Mouse (Mus musculus) heart, postnatal 14 days (tissue): Measurements from ENCODE around the gene Riok1. TPM values are rescaled to one million over a fixed set of nuclear protein-coding genes. Genes with fewer than 3 reads are reported as not detected.

Experiments
- microRNA-seq, 2 experiments: library from miRNA; unstranded; fragments of <30 nt; microRNA quantifications; one replicate each; pipeline ENCODE4 v1.2.0; 2021 to 2022
- total RNA-seq, 2 experiments: library from RNA; stranded (reverse); gene quantifications; 2 replicates each; pipeline ENCODE4 v1.2.3; 2021

The Riok1 gene
- total RNA-seq, 2 experiments from 2014 or later, result 11.7 to 14.2 TPM

Small RNA genes lying within 50 kb of the gene (microRNA-seq; reads per million reads assigned to microRNA genes)
- gene Gm27387, result 0 reads per million in 2 experiments

Other genes starting within 250 kb of the Riok1 start
- 10 to 100 TPM; 46.5 to 52.1 TPM for gene Ssr1, start 42.8 kb upstream of the Riok1 start, total RNA-seq
- gene Cage1, start 74 bp downstream of the Riok1 start, total RNA-seq, result 1 to 10 TPM; 1.3 to 1.4 TPM
- gene Dsp, start 114.3 kb downstream of the Riok1 start, total RNA-seq, result 100 to 1,000 TPM; 356 to 362 TPM
- 10 to 100 TPM; 10.7 to 11.0 TPM for gene Snrnp48, start 167.9 kb downstream of the Riok1 start, total RNA-seq